10 mouse cellular contexts compared by ENCODE assay signal in the genomic region with DNA sequence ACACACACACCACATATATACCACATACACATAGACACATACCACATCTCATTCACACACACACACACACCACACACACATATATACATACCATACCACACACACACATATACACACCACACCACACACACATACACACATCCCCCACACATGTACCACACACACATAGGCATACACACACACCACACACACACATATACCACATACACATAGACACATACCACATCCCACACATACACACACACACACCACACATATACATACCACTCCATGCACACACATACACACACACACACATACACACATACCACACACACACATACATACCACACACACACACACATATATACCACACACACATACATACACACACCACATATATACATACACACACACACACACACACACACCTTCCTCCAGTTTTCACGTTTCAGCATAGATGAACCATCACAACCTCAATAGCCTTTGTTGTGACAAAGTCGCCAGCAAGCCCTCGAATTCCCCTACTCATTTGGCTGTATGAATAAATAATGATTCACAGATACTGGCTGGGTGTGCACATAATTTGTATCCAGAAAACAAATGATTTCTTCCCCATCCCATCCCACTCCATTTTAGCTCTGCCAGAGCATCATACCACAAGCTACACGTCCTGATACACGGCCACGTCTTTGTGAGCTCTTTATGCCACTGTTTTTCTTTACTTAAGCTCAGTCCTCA. TPM values are rescaled to one million over a fixed set of nuclear protein-coding genes. Genes with fewer than 3 reads are reported as not detected.
DNase-seq lines count a peak whose midpoint lies in the region; ATAC-seq and TF ChIP-seq lines count a peak whose summit lies in the region.
"Had no signal": no experiment of that assay in that cellular context is flagged by ENCODE, and none has a peak within 500 bp of the region (broad histone marks: within the 10 kb centered on the region; RNA-seq: fewer than 3 reads in every experiment).

No protein-coding gene starts in this region.

- TF ChIP-seq POLR2A in bone marrow macrophage, adult 2 months (IDR thresholded peaks at IDR 0.05; ENCODE audit: borderline replicate concordance, low read depth, low read length) = no peak

- H3K27ac ChIP-seq in embryonic facial prominence, embryonic 12.5 days = no peak overlapping the region
- H3K27ac ChIP-seq in embryonic facial prominence, embryonic 10.5 days (replicated peaks) = no peak overlapping the region
- no peak overlapping the region for H3K27ac ChIP-seq in lung, embryonic 14.5 days (ENCODE audit: low read depth)
- peak overlapping the region; percentile 90 for H3K27ac ChIP-seq in bone marrow macrophage, adult 2 months (ENCODE audit: insufficient read depth, low read depth, low read length)
- H3K27ac ChIP-seq in macrophage = peak overlapping the region; percentile 95
- H3K27ac ChIP-seq: hindbrain, embryonic 13.5 days; limb, embryonic 13.5 days had no signal

- H3K4me3 ChIP-seq in embryonic facial prominence, embryonic 12.5 days = no peak overlapping the region
- H3K4me3 ChIP-seq in embryonic facial prominence, embryonic 10.5 days = no peak overlapping the region
- H3K4me3 ChIP-seq in lung, embryonic 14.5 days (ENCODE audit: low read depth, low read length) = peak overlapping the region; percentile 18; the same call in 1 of the 2 replicates
- H3K4me3 ChIP-seq in bone marrow macrophage, adult 2 months (ENCODE audit: insufficient read depth, low read length) = peak overlapping the region; percentile 83
- H3K4me3 ChIP-seq in macrophage (ENCODE audit: inconsistent target) = peak overlapping the region; percentile 71
- H3K4me3 ChIP-seq: hindbrain, embryonic 13.5 days; limb, embryonic 13.5 days had no signal

- H3K9me3 ChIP-seq in embryonic facial prominence, embryonic 12.5 days = no peaks in the 10 kb centered on the region
- H3K9me3 ChIP-seq in embryonic facial prominence, embryonic 10.5 days = no peaks in the 10 kb centered on the region
- H3K9me3 ChIP-seq in lung, embryonic 14.5 days (ENCODE audit: low read depth, low read length) = no peaks in the 10 kb centered on the region
- H3K9me3 ChIP-seq: hindbrain, embryonic 13.5 days; limb, embryonic 13.5 days had no signal

- 0 out of 2 replicates have a peak overlapping the region, but pooled peaks have one; percentile 21 for H3K9ac ChIP-seq in embryonic facial prominence, embryonic 12.5 days
- no peak overlapping the region for H3K9ac ChIP-seq in lung, embryonic 14.5 days
- H3K9ac ChIP-seq: hindbrain, embryonic 13.5 days had no signal

- no peaks in the 10 kb centered on the region for H3K36me3 ChIP-seq in embryonic facial prominence, embryonic 12.5 days
- H3K36me3 ChIP-seq in embryonic facial prominence, embryonic 10.5 days (replicated peaks) = no peaks in the 10 kb centered on the region
- H3K36me3 ChIP-seq in lung, embryonic 14.5 days (ENCODE audit: insufficient read depth) = no peaks in the 10 kb centered on the region
- no peaks in the 10 kb centered on the region; the same call in 1 of the 2 replicates for H3K36me3 ChIP-seq in macrophage (ENCODE audit: inconsistent target)
- H3K36me3 ChIP-seq: hindbrain, embryonic 13.5 days; limb, embryonic 13.5 days had no signal

- H3K79me2 ChIP-seq in macrophage (ENCODE audit: inconsistent target) = peaks cover 65% of the 10 kb centered on the region

- WGBS in embryonic facial prominence, embryonic 12.5 days = 92% methylated on average over 6 of the region's 6 CpGs
- WGBS in embryonic facial prominence, embryonic 10.5 days = 90% methylated on average over 6 of the region's 6 CpGs
- 69% methylated on average over 6 of the region's 6 CpGs for WGBS in lung, embryonic 14.5 days
- WGBS in macrophage (ENCODE audit: missing documents) = 0% methylated on average over 6 of the region's 6 CpGs

- TF ChIP-seq CTCF in lung, embryonic 14.5 days (IDR thresholded peaks at IDR 0.05; ENCODE audit: low read depth) = no peak
- no peak for TF ChIP-seq CTCF in bone marrow macrophage, adult 2 months (IDR thresholded peaks at IDR 0.05; ENCODE audit: low read depth, low read length)

- no peak for DNase-seq in embryonic facial prominence, embryonic 10.5 days (ENCODE audit: low spot score)
- DNase-seq in lung, embryonic 14.5 days = no peak
- no peak for DNase-seq in lung, postnatal 10 days
- DNase-seq in urinary bladder, adult 2 months (ENCODE audit: low spot score) = no peak

- ATAC-seq in embryonic facial prominence, embryonic 12.5 days (ENCODE audit: insufficient number of reproducible peaks, insufficient read depth, low FRiP score, low TSS enrichment) = peak; percentile 59; the same call in 1 of the 2 replicates
- ATAC-seq in lung, embryonic 14.5 days (ENCODE audit: insufficient read depth) = 0 out of 2 replicates have a peak, but pooled peaks have one; percentile 16
- ATAC-seq in inflammation-experienced regulatory T-cells, adult 6 months = no peak

- peaks cover 22% of the 10 kb centered on the region for H3K4me1 ChIP-seq in embryonic facial prominence, embryonic 12.5 days
- peaks cover 27% of the 10 kb centered on the region for H3K4me1 ChIP-seq in embryonic facial prominence, embryonic 10.5 days
- H3K4me1 ChIP-seq in lung, embryonic 14.5 days (ENCODE audit: insufficient read depth) = 0 out of 2 replicates have a peak, but pooled peaks cover 3% of the 10 kb centered on the region
- peaks cover 49% of the 10 kb centered on the region for H3K4me1 ChIP-seq in bone marrow macrophage, adult 2 months (ENCODE audit: control insufficient read depth, insufficient read depth, low read length)

- H3K4me2 ChIP-seq in embryonic facial prominence, embryonic 12.5 days (replicated peaks) = no peak overlapping the region
- peak overlapping the region; percentile 21; the same call in 1 of the 2 replicates for H3K4me2 ChIP-seq in lung, embryonic 14.5 days
- H3K4me2 ChIP-seq: hindbrain, embryonic 13.5 days; limb, embryonic 13.5 days had no signal

- 0 out of 2 replicates have a peak, but pooled peaks cover 3% of the 10 kb centered on the region for H3K27me3 ChIP-seq in embryonic facial prominence, embryonic 12.5 days
- peaks cover 16% of the 10 kb centered on the region; the same call in 1 of the 2 replicates for H3K27me3 ChIP-seq in embryonic facial prominence, embryonic 10.5 days (replicated peaks; ENCODE audit: low read depth, poor library complexity, severe bottlenecking)
- no peaks in the 10 kb centered on the region for H3K27me3 ChIP-seq in lung, embryonic 14.5 days (ENCODE audit: insufficient read depth, low read length)

RNA-seq across cellular contexts. Expression of gene Runx1, which starts 1.8 kb away (rescaled TPM):
- polyA plus RNA-seq in embryonic facial prominence, embryonic 12.5 days (2016; fragmentation: Nextera tagmentation; extraction: Ambion mirVana) = 13.8 and 15.8 TPM in 2 replicates
- polyA plus RNA-seq in embryonic facial prominence, embryonic 10.5 days (2016; fragmentation: Nextera tagmentation; extraction: Ambion mirVana) = 3.0 and 3.1 TPM in 2 replicates
- polyA plus RNA-seq in lung, embryonic 14.5 days (2014; fragmentation: Nextera tagmentation; extraction: Ambion mirVana) = 7.7 and 10.8 TPM in 2 replicates
- polyA plus RNA-seq in bone marrow macrophage, adult 2 months (2012; ENCODE audit: insufficient read depth, insufficient read length, missing spikeins) = 86.8 and 103 TPM in 2 replicates
- total RNA-seq in macrophage (2018; cell fraction: chromatin; rRNA removed) = 100 to 1,000 TPM; 170 to 922 (median 407) TPM
- 10 to 100 TPM; 29.1 to 90.3 (median 52.0) TPM for total RNA-seq in macrophage (2018; cell fraction: cytosol; rRNA removed)
- total RNA-seq in macrophage (2018; cell fraction: nucleus; rRNA removed) = 100 to 1,000 TPM; 108 to 569 (median 293) TPM
- 30.4 to 35.3 TPM (median 34.7 TPM) in 3 replicates for polyA plus RNA-seq in macrophage (2018)
- polyA plus RNA-seq in inflammation-experienced regulatory T-cells, adult 6 months (2017; shearing (Covaris generic)) = 10 to 100 TPM; 28.0 to 47.0 (median 44.5) TPM
- polyA plus RNA-seq in urinary bladder, adult 2 months (2012; rRNA removed) = 8.6 and 13.5 TPM in 2 replicates

Comparison
In these comparisons a context has a peak if more than half of its experiments do, and no peak if none do; other contexts are left out.
1. H3K27ac ChIP-seq: peak in bone marrow macrophage, adult 2 months (single experiment) and macrophage (single experiment); none in embryonic facial prominence, embryonic 12.5 days (single experiment), embryonic facial prominence, embryonic 10.5 days (single experiment) and lung, embryonic 14.5 days (single experiment).
2. H3K4me3 ChIP-seq: peak in lung, embryonic 14.5 days (single experiment), bone marrow macrophage, adult 2 months (single experiment) and macrophage (single experiment); none in embryonic facial prominence, embryonic 12.5 days (single experiment) and embryonic facial prominence, embryonic 10.5 days (single experiment).